Comparison of ENCODE assay signal across 8 mouse cellular contexts in the genomic region with DNA sequence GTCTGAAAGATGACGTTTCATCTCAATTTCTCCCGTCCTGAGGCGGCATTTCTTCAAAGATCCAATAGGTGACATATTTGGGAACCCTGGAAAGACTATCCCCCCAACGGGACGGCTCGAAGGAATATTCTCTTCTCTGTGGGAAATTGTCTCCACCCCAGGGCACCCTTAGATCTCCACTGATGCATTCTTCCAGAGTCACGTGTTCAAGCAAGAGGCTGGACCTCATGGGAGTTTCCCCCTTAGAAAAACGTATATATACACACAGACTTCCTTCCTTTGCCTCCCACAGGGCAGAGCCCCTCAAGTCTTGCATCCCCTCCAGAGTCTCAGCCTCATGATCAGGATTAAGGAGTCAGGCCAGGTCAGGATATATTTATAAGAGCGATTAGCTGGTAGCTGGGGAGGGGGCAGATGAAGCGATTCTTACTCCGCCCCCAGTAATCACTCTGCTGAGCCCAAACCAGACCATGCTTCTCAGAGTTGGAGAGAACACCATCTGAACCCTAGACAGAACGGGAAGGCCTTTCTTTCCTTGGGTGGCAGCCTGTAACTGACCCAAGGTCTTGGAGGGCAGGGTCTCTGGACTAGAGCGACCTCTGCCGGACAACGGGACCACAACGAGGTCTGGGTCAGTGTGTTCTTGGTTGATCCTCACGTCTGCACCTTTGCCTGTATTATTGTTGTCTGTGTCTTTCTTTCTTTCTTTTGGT. TPM values are rescaled to one million over a fixed set of nuclear protein-coding genes. Genes with fewer than 3 reads are reported as not detected.
A peak's percentile ranks its signal among the peaks of the same experiment; 100 is the strongest.
DNase-seq lines count a peak whose midpoint lies in the region; ATAC-seq and TF ChIP-seq lines count a peak whose summit lies in the region.

Gene Rtbdn, plus strand, starts transcription at position 464 of the 713 bp plus-strand sequence.

- peak within 1 kb of the TSS; percentile 62 for H3K9ac ChIP-seq in midbrain, embryonic 11.5 days (ENCODE audit: low read length)

- H3K27ac ChIP-seq in kidney, adult 2 months (ENCODE audit: insufficient read depth, low read depth, low read length): no peak within 1 kb of the TSS
- H3K27ac ChIP-seq in midbrain, embryonic 11.5 days (ENCODE audit: low read depth, low read length): no peak within 1 kb of the TSS

- no peaks in the 10 kb centered on the region for H3K9me3 ChIP-seq in midbrain, embryonic 11.5 days (ENCODE audit: control insufficient read depth, low read length)

- ATAC-seq in cerebellum, adult (ENCODE audit: insufficient number of reproducible peaks, low FRiP score, low TSS enrichment): peak; percentile 45; the same call in 1 of the 2 replicates
- ATAC-seq in granulocyte monocyte progenitor cell, adult 5-6 weeks (replicated peaks; ENCODE audit: poor library complexity, severe bottlenecking): peak; percentile 10; the same call in 1 of the 2 replicates
- 0 out of 2 replicates have a peak, but pooled peaks have one; percentile 27 for ATAC-seq in midbrain, embryonic 11.5 days (ENCODE audit: low FRiP score)

- no peak for TF ChIP-seq POLR2A in kidney, adult 2 months (IDR thresholded peaks at IDR 0.05; ENCODE audit: low read depth, low read length)

- H3K27me3 ChIP-seq in kidney, adult 2 months (replicated peaks; ENCODE audit: control insufficient read depth, insufficient read depth, low read length): peaks cover 4% of the 10 kb centered on the region
- H3K27me3 ChIP-seq in midbrain, embryonic 11.5 days (ENCODE audit: control insufficient read depth, insufficient read depth, low read length): peaks cover 46% of the 10 kb centered on the region

- 0 out of 2 replicates have a peak, but pooled peaks have one; percentile 0 for TF ChIP-seq CTCF in kidney, adult 2 months (conservative IDR thresholded peaks at IDR 0.05; ENCODE audit: insufficient read depth, insufficient read length, low read depth, low read length)

- no peaks in the 10 kb centered on the region for H3K4me1 ChIP-seq in kidney, adult 2 months (ENCODE audit: control insufficient read depth, insufficient read depth, low read length)
- H3K4me1 ChIP-seq in midbrain, embryonic 11.5 days (ENCODE audit: control insufficient read depth, insufficient read depth, low read length): peaks cover 23% of the 10 kb centered on the region

- no peak within 1 kb of the TSS for H3K4me3 ChIP-seq in kidney, adult 2 months (ENCODE audit: insufficient read depth, low read depth, low read length)
- H3K4me3 ChIP-seq in midbrain, embryonic 11.5 days (ENCODE audit: low read depth, low read length): peak within 1 kb of the TSS; percentile 57

- 12% methylated on average over 17 of the region's 17 CpGs for WGBS in kidney, adult 2 months
- 9% methylated on average over 17 of the region's 17 CpGs for WGBS in midbrain, embryonic 11.5 days

- no peaks in the 10 kb centered on the region for H3K36me3 ChIP-seq in kidney, adult 2 months (ENCODE audit: control insufficient read depth, insufficient read depth, low read length)
- no peaks in the 10 kb centered on the region for H3K36me3 ChIP-seq in midbrain, embryonic 11.5 days (ENCODE audit: control insufficient read depth, insufficient read depth, low read length)

- no peak for DNase-seq in kidney, adult 2 months
- DNase-seq in kidney, postnatal 25 days: no peak
- DNase-seq in midbrain, embryonic 11.5 days (ENCODE audit: low spot score, missing footprints): peak; percentile 91
- DNase-seq in thymus, postnatal 0 days (ENCODE audit: low spot score): no peak
- no peak for DNase-seq in left cerebral cortex, adult 8-10 months (ENCODE audit: low spot score in 2 of 2)
- DNase-seq in frontal cortex, adult 2 months (ENCODE audit: extremely low spot score in 1 of 2, low spot score in 1 of 2): no peak

- peak within 1 kb of the TSS; percentile 92 for H3K4me2 ChIP-seq in midbrain, embryonic 11.5 days

RNA-seq across cellular contexts. Expression of gene Rtbdn, which starts in this region (rescaled TPM):
- polyA plus RNA-seq in kidney, adult 2 months (2012; rRNA removed): not detected in 2 replicates
- not detected in 2 replicates for total RNA-seq in granulocyte monocyte progenitor cell, adult 5-6 weeks (2014; fragmentation: Nextera tagmentation)
- total RNA-seq in granulocyte monocyte progenitor cell, adult 5-6 weeks (2017): not detected in 2 replicates
- polyA plus RNA-seq in midbrain, embryonic 11.5 days (2014; fragmentation: Nextera tagmentation; extraction: Ambion mirVana): 0.15 TPM in 1 of 2 replicates, not detected in the other
- 0.10 and 0.23 TPM in 2 replicates for polyA plus RNA-seq in thymus, postnatal 0 days (2015; fragmentation: Nextera tagmentation; extraction: Ambion mirVana)
- 1 to 10 TPM; 1.2 to 1.5 (median 1.3) TPM for total RNA-seq in left cerebral cortex, adult 8-10 months (2022)
- polyA plus RNA-seq in frontal cortex, adult 2 months (2012; rRNA removed): 7.6 and 7.9 TPM in 2 replicates

Comparison
In these comparisons a context has a peak if more than half of its experiments do, and no peak if none do; other contexts are left out.
1. Peak in ATAC-seq in granulocyte monocyte progenitor cell, adult 5-6 weeks; RNA of the gene not detected or under 1 TPM.
2. Peak in DNase-seq, ATAC-seq, H3K4me3 ChIP-seq, H3K9ac ChIP-seq and H3K4me2 ChIP-seq in midbrain, embryonic 11.5 days; RNA of the gene not detected or under 1 TPM.